Mouse (Mus musculus): ENCODE data around the gene C2.

DNA sequence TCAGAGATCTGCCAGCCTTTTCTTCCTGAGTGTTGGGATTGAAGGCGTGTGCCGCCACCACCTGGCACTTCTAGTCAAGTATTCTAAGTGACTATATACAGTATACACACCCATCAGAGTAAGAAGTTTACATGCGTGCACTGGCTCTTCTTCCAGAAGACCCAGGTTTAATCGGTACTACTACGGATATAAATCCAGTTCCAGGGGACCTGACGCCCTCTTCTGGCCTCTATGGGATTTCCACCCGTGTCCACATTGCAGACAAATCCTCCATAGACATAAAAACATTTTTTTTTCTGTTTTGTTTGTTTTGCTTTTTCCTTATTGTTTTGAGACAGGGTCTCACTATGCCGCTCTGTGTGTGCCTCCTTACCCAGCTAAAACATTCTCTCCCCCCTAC lies 49.5 kb upstream of the C2 start:
- TF ChIP-seq CTCF (conservative IDR thresholded peaks at IDR 0.05; ENCODE audit: insufficient read depth, insufficient read length, low read depth, low read length) (peak; percentile 66), POLR2A (IDR thresholded peaks at IDR 0.05; ENCODE audit: low read depth, low read length) (no peak)
